Mouse (Mus musculus) left cerebral cortex, adult 9 months (tissue): Measurements from ENCODE around the gene Plekhg6.

Source experiments
- DNase-seq, 2 experiments: peaks; one replicate each; pipeline ENCODE4 v3.0.0; 2022; ENCODE audit warnings: low spot score in 2 of 2

The Plekhg6 gene

GRCm38 (mm10) chr6:125380372-125381360, at the start of gene Plekhg6:
Gene Plekhg6 (minus strand): TSS chr6:125380793.
- no peak for DNase-seq

- DNase-seq, result no peak
Measured at GRCm38 (mm10) chr6:125429741-125430140, 49.1 kb upstream of the Plekhg6 start.

- peak in 1 of 2 experiments; percentile 86 for DNase-seq
Measured at GRCm38 (mm10) chr6:125426383-125427360, 46.1 kb upstream of the Plekhg6 start.

GRCm38 (mm10) chr6:125425205-125426090, 44.9 kb upstream of the Plekhg6 start:
- no peak for DNase-seq

- no peak for DNase-seq
Measured at GRCm38 (mm10) chr6:125424156-125424555, 43.6 kb upstream of the Plekhg6 start.

GRCm38 (mm10) chr6:125423507-125423906, 42.9 kb upstream of the Plekhg6 start:
- DNase-seq, result no peak

GRCm38 (mm10) chr6:125423099-125423498, 42.5 kb upstream of the Plekhg6 start:
- no peak for DNase-seq

GRCm38 (mm10) chr6:125422051-125422822, 41.6 kb upstream of the Plekhg6 start:
- peak in 1 of 2 experiments; percentile 41 for DNase-seq

GRCm38 (mm10) chr6:125420458-125421063, 40.0 kb upstream of the Plekhg6 start:
- no peak for DNase-seq

- DNase-seq, result peak in 1 of 2 experiments; percentile 72
Measured at GRCm38 (mm10) chr6:125418744-125419143, 38.2 kb upstream of the Plekhg6 start.

GRCm38 (mm10) chr6:125413326-125413725, 32.7 kb upstream of the Plekhg6 start:
- DNase-seq, result no peak

- DNase-seq, result no peak
Measured at GRCm38 (mm10) chr6:125411661-125412060, 31.1 kb upstream of the Plekhg6 start.

GRCm38 (mm10) chr6:125410995-125411547, 30.5 kb upstream of the Plekhg6 start:
- DNase-seq, result no peak

GRCm38 (mm10) chr6:125410551-125410950, 30.0 kb upstream of the Plekhg6 start:
- no peak for DNase-seq

- no peak for DNase-seq
Measured at GRCm38 (mm10) chr6:125407657-125408056, 27.1 kb upstream of the Plekhg6 start.

GRCm38 (mm10) chr6:125407224-125407623, 26.6 kb upstream of the Plekhg6 start:
- DNase-seq, result no peak

- DNase-seq, result no peak
Measured at GRCm38 (mm10) chr6:125405461-125406382, 25.1 kb upstream of the Plekhg6 start.

GRCm38 (mm10) chr6:125389853-125390252, 9.3 kb upstream of the Plekhg6 start:
- DNase-seq, result no peak
